Mouse (Mus musculus): Measurements from ENCODE around the gene Krt26. TPM values are rescaled to one million over a fixed set of nuclear protein-coding genes. Genes with fewer than 3 reads are reported as not detected.

Gene Krt26
- polyA plus RNA-seq, 1 experiment from 2014 or later = not detected

DNA sequence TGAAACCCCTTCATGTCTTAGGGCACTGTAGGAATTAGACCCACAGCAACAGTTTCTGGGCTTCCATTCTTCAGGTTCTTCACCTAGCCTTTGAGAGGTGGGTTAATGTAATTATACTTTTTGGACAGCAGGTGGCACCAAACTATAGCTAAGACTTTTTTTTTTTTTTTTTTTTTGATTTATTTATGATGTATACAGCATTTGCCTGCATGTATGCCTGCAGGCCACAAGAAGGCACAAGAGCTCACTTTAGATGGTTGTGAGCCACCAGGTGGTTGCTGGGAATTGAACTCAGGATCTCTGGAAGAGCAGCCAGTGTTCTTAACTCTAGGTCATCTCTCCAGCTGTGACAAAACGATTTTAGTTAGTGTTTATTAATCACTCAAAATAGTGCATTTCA lies 26.9 kb downstream of the Krt26 start:
- no peak for ATAC-seq (ENCODE audit: low read depth)
- Histone ChIP-seq H3K4me1 (ENCODE audit: control insufficient read depth, low read depth, low read length) (no peaks in the 10 kb centered on the region), H3K4me2 (ENCODE audit: low read depth, low read length) (no peak overlapping the region), H3K36me3 (ENCODE audit: control insufficient read depth, insufficient read depth) (no peaks in the 10 kb centered on the region), H3K27ac (ENCODE audit: low read length) (no peak overlapping the region), H3K9ac (ENCODE audit: low read depth, low read length) (no peak overlapping the region), H3K9me3 (replicated peaks; ENCODE audit: control insufficient read depth, low read length) (no peaks in the 10 kb centered on the region), H3K4me3 (ENCODE audit: low read depth, low read length) (no peak overlapping the region), H3K27me3 (ENCODE audit: control insufficient read depth, insufficient read depth, low read depth, low read length) (no peaks in the 10 kb centered on the region)
- WGBS (ENCODE audit: insufficient replicate concordance) = 59% methylated on average over 1 of the region's 1 CpGs

DNA sequence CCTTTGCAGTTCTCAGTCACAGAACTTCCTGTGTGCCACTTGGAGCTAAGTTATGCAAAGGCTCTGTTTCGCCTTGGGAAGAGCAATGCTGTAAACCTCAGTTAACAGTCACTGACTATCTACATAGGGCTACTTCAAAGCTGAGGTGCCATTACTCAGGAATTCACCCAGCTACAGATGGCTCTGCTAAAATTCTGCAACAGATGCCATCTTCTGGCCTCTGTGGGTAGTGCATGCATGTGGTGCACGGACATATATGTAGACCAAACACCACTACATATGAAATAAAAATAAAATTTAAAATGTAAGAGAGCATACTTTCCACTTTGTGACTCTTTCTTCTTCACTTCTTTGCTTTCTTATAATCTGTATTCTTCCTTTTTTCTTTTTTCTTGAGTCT lies 30.2 kb downstream of the Krt26 start:
- no peak overlapping the region for H3K27ac ChIP-seq (ENCODE audit: low read length)
- no peaks in the 10 kb centered on the region for H3K9me3 ChIP-seq (replicated peaks; ENCODE audit: control insufficient read depth, low read length)
- H3K4me2 ChIP-seq (ENCODE audit: low read depth, low read length) = no peak overlapping the region
- H3K4me3 ChIP-seq (ENCODE audit: low read depth, low read length) = no peak overlapping the region
- H3K4me1 ChIP-seq (ENCODE audit: control insufficient read depth, low read depth, low read length) = no peaks in the 10 kb centered on the region
- no peak overlapping the region for H3K9ac ChIP-seq (ENCODE audit: low read depth, low read length)
- ATAC-seq (ENCODE audit: low read depth) = no peak
- WGBS (ENCODE audit: insufficient replicate concordance) = 15% methylated on average over 2 of the region's 2 CpGs
- no peaks in the 10 kb centered on the region for H3K27me3 ChIP-seq (ENCODE audit: control insufficient read depth, insufficient read depth, low read depth, low read length)
- H3K36me3 ChIP-seq (ENCODE audit: control insufficient read depth, insufficient read depth) = no peaks in the 10 kb centered on the region

DNA sequence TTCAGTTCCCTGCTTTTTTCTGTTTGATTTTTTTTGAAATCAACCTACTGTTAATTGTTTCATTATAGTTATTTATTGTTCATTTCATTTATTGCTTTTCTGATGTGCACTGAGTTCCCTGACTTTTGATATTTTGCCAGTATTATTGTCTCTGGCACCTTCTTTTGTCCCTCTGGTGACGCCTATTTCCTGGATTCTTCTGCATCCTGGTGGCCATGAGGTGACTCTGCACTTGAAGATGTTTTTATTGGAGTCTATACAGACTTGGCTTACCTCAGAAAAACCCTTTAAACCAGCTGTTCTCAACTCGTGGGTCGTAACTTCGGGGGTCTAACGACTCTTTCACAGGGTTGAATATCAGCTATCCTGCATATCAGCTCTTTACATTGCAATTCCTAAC lies 42.7 kb downstream of the Krt26 start:
- H3K9me3 ChIP-seq (replicated peaks; ENCODE audit: control insufficient read depth, low read length) = no peaks in the 10 kb centered on the region
- no peaks in the 10 kb centered on the region for H3K36me3 ChIP-seq (ENCODE audit: control insufficient read depth, insufficient read depth)
- H3K27ac ChIP-seq (ENCODE audit: low read length) = no peak overlapping the region
- no peak for ATAC-seq (ENCODE audit: low read depth)
- no peak overlapping the region for H3K9ac ChIP-seq (ENCODE audit: low read depth, low read length)
- 38% methylated on average over 5 of the region's 5 CpGs for WGBS (ENCODE audit: insufficient replicate concordance)
- no peak overlapping the region for H3K4me3 ChIP-seq (ENCODE audit: low read depth, low read length)
- no peaks in the 10 kb centered on the region for H3K27me3 ChIP-seq (ENCODE audit: control insufficient read depth, insufficient read depth, low read depth, low read length)
- no peaks in the 10 kb centered on the region for H3K4me1 ChIP-seq (ENCODE audit: control insufficient read depth, low read depth, low read length)
- no peak overlapping the region for H3K4me2 ChIP-seq (ENCODE audit: low read depth, low read length)

DNA sequence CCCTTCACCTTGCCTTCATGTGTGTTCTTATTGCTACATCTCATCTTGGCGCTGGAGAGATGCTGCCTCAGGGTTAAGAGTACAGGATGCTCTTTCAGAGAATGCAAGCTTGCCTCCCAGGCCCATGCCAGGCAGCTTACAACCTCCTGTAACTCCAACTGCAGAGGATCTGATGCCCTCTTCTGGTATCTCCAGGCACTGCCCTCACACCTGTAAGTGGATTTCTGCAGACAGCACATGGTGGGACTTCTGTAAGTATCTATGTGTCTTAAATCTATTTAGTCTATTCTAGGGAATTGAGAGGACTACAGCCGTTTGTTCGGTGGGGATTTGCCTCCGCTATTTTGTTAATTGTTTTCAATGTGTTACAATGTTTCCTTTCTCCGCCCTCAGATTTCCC lies 44.9 kb downstream of the Krt26 start:
- no peak for ATAC-seq (ENCODE audit: low read depth)
- H3K36me3 ChIP-seq (ENCODE audit: control insufficient read depth, insufficient read depth) = no peaks in the 10 kb centered on the region
- H3K27ac ChIP-seq (ENCODE audit: low read length) = no peak overlapping the region
- H3K27me3 ChIP-seq (ENCODE audit: control insufficient read depth, insufficient read depth, low read depth, low read length) = no peaks in the 10 kb centered on the region
- H3K9me3 ChIP-seq (replicated peaks; ENCODE audit: control insufficient read depth, low read length) = no peaks in the 10 kb centered on the region
- no peak overlapping the region for H3K4me2 ChIP-seq (ENCODE audit: low read depth, low read length)
- H3K4me3 ChIP-seq (ENCODE audit: low read depth, low read length) = no peak overlapping the region
- WGBS (ENCODE audit: insufficient replicate concordance) = 53% methylated on average over 5 of the region's 5 CpGs
- no peaks in the 10 kb centered on the region for H3K4me1 ChIP-seq (ENCODE audit: control insufficient read depth, low read depth, low read length)
- H3K9ac ChIP-seq (ENCODE audit: low read depth, low read length) = no peak overlapping the region

DNA sequence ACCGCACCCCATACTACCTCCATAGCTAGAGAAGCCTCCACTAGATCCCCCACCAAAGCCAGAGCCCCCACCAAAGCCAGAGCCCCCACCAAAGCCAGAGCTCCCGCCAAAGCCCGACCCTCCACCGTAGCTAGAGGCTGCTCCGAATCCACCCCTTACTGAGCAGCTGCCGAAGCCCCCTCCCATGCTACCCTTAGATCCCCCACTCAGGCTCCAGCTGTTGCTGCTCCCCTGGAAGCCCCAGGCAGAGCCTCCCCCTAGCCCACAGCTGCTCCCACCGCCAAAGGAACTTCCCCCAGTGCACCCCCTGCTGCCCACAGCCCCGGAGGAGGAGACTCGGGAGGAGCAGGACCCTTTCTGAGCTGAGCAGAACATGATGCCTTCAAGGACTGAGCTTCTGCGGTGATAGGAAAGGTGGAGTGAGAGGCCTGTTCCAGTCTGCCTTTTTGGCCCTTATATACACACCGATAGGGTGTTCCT lies 52.9 kb downstream of the Krt26 start, which contains the start of gene Krt24:
TSS of gene Krt24 (minus strand) at position 430 of the 480 bp plus-strand sequence.
- H3K27me3 ChIP-seq (ENCODE audit: control insufficient read depth, insufficient read depth, low read depth, low read length) = no peaks in the 10 kb centered on the region; the same call in 1 of the 2 replicates
- H3K36me3 ChIP-seq (ENCODE audit: control insufficient read depth, insufficient read depth) = no peaks in the 10 kb centered on the region
- no peaks in the 10 kb centered on the region for H3K9me3 ChIP-seq (replicated peaks; ENCODE audit: control insufficient read depth, low read length)
- no peak within 1 kb of the TSS for H3K9ac ChIP-seq (ENCODE audit: low read depth, low read length)
- ATAC-seq (ENCODE audit: low read depth) = no peak
- H3K27ac ChIP-seq (ENCODE audit: low read length) = no peak within 1 kb of the TSS
- WGBS (ENCODE audit: insufficient replicate concordance) = 49% methylated on average over 11 of the region's 11 CpGs
- no peak within 1 kb of the TSS for H3K4me2 ChIP-seq (ENCODE audit: low read depth, low read length)
- no peaks in the 10 kb centered on the region for H3K4me1 ChIP-seq (ENCODE audit: control insufficient read depth, low read depth, low read length)
- no peak within 1 kb of the TSS for H3K4me3 ChIP-seq (ENCODE audit: low read depth, low read length)

DNA sequence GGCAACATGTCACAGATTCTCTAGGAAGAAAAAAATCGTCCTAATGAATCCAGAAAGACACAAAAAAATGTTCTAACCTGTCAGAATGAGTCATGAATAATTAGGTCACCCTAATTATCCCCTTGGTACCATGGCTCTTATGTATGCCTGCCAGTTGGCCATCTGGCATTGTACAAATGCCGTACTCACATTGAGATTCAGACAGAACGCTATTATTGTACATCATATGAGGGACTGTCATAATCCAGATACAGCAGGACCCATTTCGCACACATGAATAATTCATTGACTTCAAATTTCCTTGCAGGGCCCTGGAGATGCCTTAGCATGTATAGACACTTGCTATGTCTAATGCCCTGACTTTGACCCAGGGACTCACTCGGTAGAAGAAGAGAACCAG lies 53.8 kb downstream of the Krt26 start:
- Histone ChIP-seq H3K27ac (ENCODE audit: low read length) (no peak overlapping the region), H3K9ac (ENCODE audit: low read depth, low read length) (no peak overlapping the region), H3K9me3 (replicated peaks; ENCODE audit: control insufficient read depth, low read length) (no peaks in the 10 kb centered on the region), H3K36me3 (ENCODE audit: control insufficient read depth, insufficient read depth) (no peaks in the 10 kb centered on the region), H3K4me2 (ENCODE audit: low read depth, low read length) (no peak overlapping the region), H3K4me3 (ENCODE audit: low read depth, low read length) (no peak overlapping the region), H3K4me1 (ENCODE audit: control insufficient read depth, low read depth, low read length) (no peaks in the 10 kb centered on the region), H3K27me3 (ENCODE audit: control insufficient read depth, insufficient read depth, low read depth, low read length) (no peaks in the 10 kb centered on the region; the same call in 1 of the 2 replicates)
- WGBS (ENCODE audit: insufficient replicate concordance) = 65% methylated on average over 5 of the region's 5 CpGs
- no peak for ATAC-seq (ENCODE audit: low read depth)

DNA sequence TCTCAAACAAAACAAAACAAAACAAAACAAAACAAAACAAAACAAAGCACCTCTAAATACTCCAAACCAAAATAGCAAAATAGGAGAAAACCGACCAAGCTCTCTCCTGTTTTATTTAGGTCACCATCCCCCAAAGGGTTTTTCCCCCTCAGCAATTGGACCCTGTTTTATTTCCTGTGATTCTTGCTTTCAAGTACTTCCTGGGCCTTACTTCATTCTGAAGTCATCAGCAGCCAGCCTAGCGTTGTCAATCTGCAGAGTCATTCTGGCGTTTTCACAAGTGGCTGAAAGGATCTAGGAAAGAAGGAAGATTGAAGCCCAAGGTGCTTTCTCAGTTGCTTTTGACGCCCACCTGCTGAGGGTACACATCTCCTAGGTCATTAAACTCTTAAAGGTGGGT lies 54.4 kb downstream of the Krt26 start:
- H3K4me2 ChIP-seq (ENCODE audit: low read depth, low read length) = no peak overlapping the region
- no peaks in the 10 kb centered on the region for H3K4me1 ChIP-seq (ENCODE audit: control insufficient read depth, low read depth, low read length)
- no peak overlapping the region for H3K9ac ChIP-seq (ENCODE audit: low read depth, low read length)
- no peaks in the 10 kb centered on the region for H3K36me3 ChIP-seq (ENCODE audit: control insufficient read depth, insufficient read depth)
- no peak overlapping the region for H3K27ac ChIP-seq (ENCODE audit: low read length)
- no peak for ATAC-seq (ENCODE audit: low read depth)
- WGBS (ENCODE audit: insufficient replicate concordance) = 30% methylated on average over 4 of the region's 4 CpGs
- H3K27me3 ChIP-seq (ENCODE audit: control insufficient read depth, insufficient read depth, low read depth, low read length) = no peaks in the 10 kb centered on the region; the same call in 1 of the 2 replicates
- H3K9me3 ChIP-seq (replicated peaks; ENCODE audit: control insufficient read depth, low read length) = no peaks in the 10 kb centered on the region
- no peak overlapping the region for H3K4me3 ChIP-seq (ENCODE audit: low read depth, low read length)

DNA sequence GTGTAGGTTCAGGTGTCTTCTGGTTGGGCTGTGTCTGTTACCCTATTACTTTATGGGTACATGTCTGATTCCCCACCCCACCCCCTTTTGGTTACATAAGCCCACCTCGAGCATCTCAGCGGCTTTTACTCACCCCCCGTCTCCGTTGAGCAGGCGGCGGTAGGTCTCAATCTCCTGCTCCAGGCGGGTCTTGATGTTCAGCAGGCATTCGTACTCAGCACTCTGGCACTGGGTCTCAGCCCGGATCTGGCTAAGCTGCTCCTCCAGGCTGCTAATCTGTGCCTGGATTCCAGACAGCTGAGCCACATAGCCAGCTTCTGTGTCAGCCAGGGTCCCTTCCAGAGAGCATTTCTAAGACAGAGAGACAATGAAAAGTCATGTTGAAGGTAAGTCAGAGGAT lies 56.6 kb downstream of the Krt26 start:
- H3K9ac ChIP-seq (ENCODE audit: low read depth, low read length) = no peak overlapping the region
- no peak overlapping the region for H3K4me2 ChIP-seq (ENCODE audit: low read depth, low read length)
- H3K4me1 ChIP-seq (ENCODE audit: control insufficient read depth, low read depth, low read length) = no peaks in the 10 kb centered on the region
- no peak overlapping the region for H3K27ac ChIP-seq (ENCODE audit: low read length)
- no peak overlapping the region for H3K4me3 ChIP-seq (ENCODE audit: low read depth, low read length)
- WGBS (ENCODE audit: insufficient replicate concordance) = 75% methylated on average over 9 of the region's 9 CpGs
- no peak for ATAC-seq (ENCODE audit: low read depth)
- H3K36me3 ChIP-seq (ENCODE audit: control insufficient read depth, insufficient read depth) = no peaks in the 10 kb centered on the region
- no peaks in the 10 kb centered on the region for H3K9me3 ChIP-seq (replicated peaks; ENCODE audit: control insufficient read depth, low read length)
- H3K27me3 ChIP-seq (ENCODE audit: control insufficient read depth, insufficient read depth, low read depth, low read length) = no peaks in the 10 kb centered on the region; the same call in 1 of the 2 replicates

DNA sequence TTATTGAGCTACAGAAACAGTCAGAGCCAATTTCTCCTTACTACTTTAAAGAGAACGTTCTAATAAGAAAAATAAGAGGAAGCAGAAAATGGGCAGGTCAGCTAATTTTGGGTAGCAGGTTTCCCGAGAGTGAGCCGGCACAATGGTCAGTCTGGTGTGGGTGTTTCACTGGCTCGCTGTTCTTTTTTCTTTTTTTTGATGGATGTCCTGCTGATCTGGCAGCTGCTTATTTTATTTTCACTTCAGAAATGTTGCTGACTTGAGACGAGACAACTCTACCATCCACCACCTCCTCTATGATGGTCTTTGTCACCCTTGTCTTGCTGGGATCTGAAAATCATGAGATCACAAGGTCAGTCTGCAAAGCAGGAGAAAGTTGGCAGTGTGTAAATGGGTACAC lies 57.8 kb downstream of the Krt26 start:
- no peak for ATAC-seq (ENCODE audit: low read depth)
- H3K4me2 ChIP-seq (ENCODE audit: low read depth, low read length) = no peak overlapping the region
- no peaks in the 10 kb centered on the region; the same call in 1 of the 2 replicates for H3K27me3 ChIP-seq (ENCODE audit: control insufficient read depth, insufficient read depth, low read depth, low read length)
- no peak overlapping the region for H3K4me3 ChIP-seq (ENCODE audit: low read depth, low read length)
- H3K9ac ChIP-seq (ENCODE audit: low read depth, low read length) = no peak overlapping the region
- H3K27ac ChIP-seq (ENCODE audit: low read length) = no peak overlapping the region
- H3K9me3 ChIP-seq (replicated peaks; ENCODE audit: control insufficient read depth, low read length) = no peaks in the 10 kb centered on the region
- 39% methylated on average over 5 of the region's 5 CpGs for WGBS (ENCODE audit: insufficient replicate concordance)
- no peaks in the 10 kb centered on the region for H3K4me1 ChIP-seq (ENCODE audit: control insufficient read depth, low read depth, low read length)
- H3K36me3 ChIP-seq (ENCODE audit: control insufficient read depth, insufficient read depth) = no peaks in the 10 kb centered on the region

All from liver, embryonic 16.5 days (tissue).